Mouse (Mus musculus): ENCODE measurements around the gene Dvl3.

GRCm38 (mm10) chr16:20529375-20529774, 12.6 kb downstream of the Dvl3 start:
- TF ChIP-seq CTCF (IDR thresholded peaks at IDR 0.05; ENCODE audit: low read depth, low read length) = no peak
- no peak for TF ChIP-seq POLR2A (IDR thresholded peaks at IDR 0.05; ENCODE audit: borderline replicate concordance, low read depth, low read length)

Data from bone marrow macrophage, adult 2 months (primary cell).